In the genomic region with DNA sequence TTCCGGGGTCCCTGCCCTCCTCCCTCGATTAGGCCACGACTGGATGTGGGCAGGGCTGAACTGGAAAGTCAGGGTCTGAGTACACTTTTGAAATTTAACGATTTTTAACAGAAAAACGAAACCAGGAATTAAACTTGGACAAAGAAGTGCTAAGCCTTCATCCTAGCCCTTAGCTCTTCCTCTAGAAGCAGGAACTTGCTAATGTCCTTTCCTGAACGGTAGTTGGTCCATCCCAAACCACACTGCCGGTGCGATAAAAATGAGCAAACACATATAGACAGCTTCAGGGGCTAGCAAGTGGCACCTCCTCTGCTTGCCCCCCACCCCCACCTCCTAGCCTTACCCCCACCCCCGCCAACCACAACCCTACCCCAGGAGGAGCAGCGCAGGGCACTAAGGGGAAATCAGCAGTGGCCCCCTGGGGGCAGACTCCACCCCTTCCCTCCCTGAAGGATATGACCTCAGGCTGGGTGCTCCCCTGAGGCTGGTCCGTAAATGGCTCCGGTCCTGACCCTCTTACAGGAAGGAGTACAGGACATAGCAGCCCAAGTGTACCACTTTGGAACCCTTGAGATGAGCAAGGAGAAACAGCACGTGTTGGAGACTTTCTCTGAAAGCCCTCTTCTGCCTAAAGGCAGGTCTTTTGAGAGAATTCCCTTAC, we compare ENCODE assay signal across 8 mouse cellular contexts. TPM values are rescaled to one million over a fixed set of nuclear protein-coding genes. Genes with fewer than 3 reads are reported as not detected.
DNase-seq lines count a peak whose midpoint lies in the region; ATAC-seq and TF ChIP-seq lines count a peak whose summit lies in the region.

No protein-coding gene starts in this region.

- peak overlapping the region; percentile 44 for H3K4me3 ChIP-seq in heart, adult 2 months
- H3K4me3 ChIP-seq in kidney, embryonic 14.5 days (ENCODE audit: low read length), result no peak overlapping the region

- no peaks in the 10 kb centered on the region for H3K9me3 ChIP-seq in kidney, embryonic 14.5 days (ENCODE audit: control insufficient read depth, low read length)

- no peaks in the 10 kb centered on the region for H3K79me2 ChIP-seq in heart, adult 2 months (replicated peaks; ENCODE audit: control insufficient read depth, insufficient read depth, low read length)

- TF ChIP-seq EP300 in heart, adult 2 months (IDR thresholded peaks at IDR 0.05; ENCODE audit: insufficient read depth, low read depth, low read length), result no peak

- peak overlapping the region; percentile 38; the same call in 1 of the 2 replicates for H3K4me2 ChIP-seq in kidney, embryonic 14.5 days (replicated peaks; ENCODE audit: low read depth, low read length)

- 46% methylated on average over 13 of the region's 13 CpGs for WGBS in heart, adult 2 months
- 74% methylated on average over 13 of the region's 13 CpGs for WGBS in kidney, embryonic 14.5 days

- H3K27me3 ChIP-seq in heart, adult 2 months (ENCODE audit: control insufficient read depth, insufficient read depth, low read length), result no peaks in the 10 kb centered on the region
- no peaks in the 10 kb centered on the region for H3K27me3 ChIP-seq in kidney, embryonic 14.5 days (ENCODE audit: control insufficient read depth, insufficient read depth, low read length)

- H3K4me1 ChIP-seq in heart, adult 2 months (ENCODE audit: control insufficient read depth, insufficient read depth, low read length), result no peaks in the 10 kb centered on the region
- H3K4me1 ChIP-seq in kidney, embryonic 14.5 days (ENCODE audit: control insufficient read depth, insufficient read depth, low read length), result 0 out of 2 replicates have a peak, but pooled peaks cover 4% of the 10 kb centered on the region

- no peak for TF ChIP-seq CTCF in heart, adult 2 months (IDR thresholded peaks at IDR 0.05)

- peak; percentile 88 for DNase-seq in CD4-positive helper T cell, adult 2 months (ENCODE audit: low read depth, low spot score)
- DNase-seq in T-cell, adult 2 months (ENCODE audit: low spot score), result peak; percentile 80
- peak; percentile 68 to 80 for DNase-seq in heart, adult 2 months
- peak; percentile 66 for DNase-seq in lung, postnatal 4 days
- DNase-seq in thymus, postnatal 0 days (ENCODE audit: low spot score), result peak; percentile 90
- DNase-seq in layer of hippocampus, postnatal 25 days (ENCODE audit: extremely low spot score in 1 of 2, low spot score in 1 of 2), result no peak
- no peak for DNase-seq in yolk sac, embryonic 10.5 days (ENCODE audit: low spot score)

- intact Hi-C loops in heart, adult 2 months (cut with DNase I), result loop anchor here (1.0 kb wide), 1 partner anchor 153 kb away; no protein-coding TSS in a partner anchor

- TF ChIP-seq POLR2A in heart, adult 2 months (IDR thresholded peaks at IDR 0.05; ENCODE audit: insufficient read depth, low read depth, low read length), result peak; percentile 57

- H3K9ac ChIP-seq in heart, adult 2 months (ENCODE audit: low read depth, low read length), result peak overlapping the region; percentile 60
- no peak overlapping the region for H3K9ac ChIP-seq in kidney, embryonic 14.5 days (ENCODE audit: low read depth, low read length)

- H3K27ac ChIP-seq in heart, adult 2 months, result peak overlapping the region; percentile 74
- no peak overlapping the region for H3K27ac ChIP-seq in kidney, embryonic 14.5 days (ENCODE audit: low read depth, low read length)

- ATAC-seq in kidney, embryonic 14.5 days (ENCODE audit: low FRiP score, low TSS enrichment), result no peak

- no peaks in the 10 kb centered on the region for H3K36me3 ChIP-seq in heart, adult 2 months (ENCODE audit: control insufficient read depth, insufficient read depth, low read length)
- H3K36me3 ChIP-seq in kidney, embryonic 14.5 days (ENCODE audit: control insufficient read depth, insufficient read depth, low read length), result no peaks in the 10 kb centered on the region

RNA-seq across cellular contexts. Expression of gene A630001G21Rik, which starts 42.9 kb away (rescaled TPM):
- under 1 TPM; 0.20 to 0.37 TPM for total RNA-seq in heart, adult 2 months (2021)
- polyA plus RNA-seq in heart, adult 2 months (2012; rRNA removed), result 1.2 and 1.3 TPM in 2 replicates
- polyA plus RNA-seq in kidney, embryonic 14.5 days (2014; fragmentation: Nextera tagmentation; extraction: Ambion mirVana), result 0.87 and 1.8 TPM in 2 replicates
- polyA plus RNA-seq in thymus, postnatal 0 days (2015; fragmentation: Nextera tagmentation; extraction: Ambion mirVana), result 18.0 and 20.3 TPM in 2 replicates
- total RNA-seq in layer of hippocampus, postnatal 25 days (2021), result under 1 TPM; 0.44 to 0.75 TPM

RNA-seq across cellular contexts. Expression of gene Cab39, which starts 57.6 kb away (rescaled TPM):
- total RNA-seq in heart, adult 2 months (2021), result 100 to 1,000 TPM; 113 to 118 TPM
- polyA plus RNA-seq in heart, adult 2 months (2012; rRNA removed), result 36.7 and 59.1 TPM in 2 replicates
- 37.9 and 53.0 TPM in 2 replicates for polyA plus RNA-seq in kidney, embryonic 14.5 days (2014; fragmentation: Nextera tagmentation; extraction: Ambion mirVana)
- polyA plus RNA-seq in thymus, postnatal 0 days (2015; fragmentation: Nextera tagmentation; extraction: Ambion mirVana), result 41.1 and 49.2 TPM in 2 replicates
- 100 to 1,000 TPM; 149 to 151 TPM for total RNA-seq in layer of hippocampus, postnatal 25 days (2021)

Comparison
In these comparisons a context has a peak if more than half of its experiments do, and no peak if none do; other contexts are left out.
1. DNase-seq: peak in CD4-positive helper T cell, adult 2 months (single experiment), T-cell, adult 2 months (single experiment), heart, adult 2 months (2 of 2), lung, postnatal 4 days (2 of 2) and thymus, postnatal 0 days (single experiment); none in layer of hippocampus, postnatal 25 days (0 of 2) and yolk sac, embryonic 10.5 days (single experiment).